Mouse (Mus musculus) left cerebral cortex, postnatal 36 days (tissue): Measurements from ENCODE around the gene Aco2. TPM values are rescaled to one million over a fixed set of nuclear protein-coding genes. Genes with fewer than 3 reads are reported as not detected.

Source experiments
- DNase-seq, 2 experiments: peaks; one replicate each; pipeline ENCODE4 v3.0.0; 2021 to 2022; ENCODE audit warnings: low spot score in 2 of 2, mixed read lengths in 1 of 2
- intact Hi-C: fragments of 180-260 bp; cut with DNase I; formaldehyde crosslinking; loops from one replicate; pipeline ENCODE4 v1.15.1; 2025
- total RNA-seq, 2 experiments: library from RNA; stranded (reverse); gene quantifications; 2 replicates each; pipeline ENCODE4 v1.2.3; 2021

The Aco2 gene
- total RNA-seq, 2 experiments from 2014 or later = 425 to 455 TPM

- intact Hi-C loops = loop anchor here (2.0 kb wide), 1 partner anchor 21 kb away; no protein-coding TSS in a partner anchor
- DNase-seq = no peak
These were observed 66.1 kb downstream of the Aco2 start for GRCm38 (mm10) chr15:81938246-81938645.

GRCm38 (mm10) chr15:81939157-81939715 lies 67.1 kb downstream of the Aco2 start:
- no peak for DNase-seq
- intact Hi-C loops = loop anchor here (2.0 kb wide), 1 partner anchor 20 kb away; no protein-coding TSS in a partner anchor

GRCm38 (mm10) chr15:81939774-81940173 lies 67.7 kb downstream of the Aco2 start:
- no peak for DNase-seq
- intact Hi-C loops = loop anchor here (2.0 kb wide), 1 partner anchor 19 kb away; no protein-coding TSS in a partner anchor

- intact Hi-C loops = no loop called here
- no peak for DNase-seq
These were observed 68.1 kb downstream of the Aco2 start for GRCm38 (mm10) chr15:81940219-81940618.

- intact Hi-C loops = no loop called here
- no peak for DNase-seq
These were observed 68.9 kb downstream of the Aco2 start for GRCm38 (mm10) chr15:81941010-81941409.

GRCm38 (mm10) chr15:81943176-81943749 lies 71.2 kb downstream of the Aco2 start:
- DNase-seq = no peak
- intact Hi-C loops = no loop called here

GRCm38 (mm10) chr15:81949076-81949475 lies 77.0 kb downstream of the Aco2 start:
- intact Hi-C loops = no loop called here

GRCm38 (mm10) chr15:81949476-81950131 lies 77.5 kb downstream of the Aco2 start:
- DNase-seq = no peak
- intact Hi-C loops = no loop called here

More at GRCm38 (mm10) chr15:81949076-81949475, 77.0 kb downstream of the Aco2 start:
- no peak for DNase-seq

- DNase-seq = no peak
- intact Hi-C loops = no loop called here
These were observed 78.6 kb downstream of the Aco2 start for GRCm38 (mm10) chr15:81950716-81951115.

GRCm38 (mm10) chr15:81951159-81951558 lies 79.0 kb downstream of the Aco2 start:
- intact Hi-C loops = no loop called here
- no peak for DNase-seq

GRCm38 (mm10) chr15:81952310-81952709 lies 80.2 kb downstream of the Aco2 start:
- peak in 1 of 2 experiments; percentile 4 for DNase-seq
- intact Hi-C loops = no loop called here

- DNase-seq = peak in 1 of 2 experiments; percentile 18
- intact Hi-C loops = no loop called here
These were observed 82.1 kb downstream of the Aco2 start for GRCm38 (mm10) chr15:81954151-81954583.

GRCm38 (mm10) chr15:81954716-81955115 lies 82.6 kb downstream of the Aco2 start:
- intact Hi-C loops = no loop called here
- no peak for DNase-seq

- DNase-seq = no peak
- intact Hi-C loops = no loop called here
These were observed 83.3 kb downstream of the Aco2 start for GRCm38 (mm10) chr15:81955414-81955813.

GRCm38 (mm10) chr15:81956457-81956856 lies 84.3 kb downstream of the Aco2 start:
- intact Hi-C loops = no loop called here
- peak; percentile 51 to 56 for DNase-seq

GRCm38 (mm10) chr15:81957598-81957997 lies 85.5 kb downstream of the Aco2 start:
- DNase-seq = peak in 1 of 2 experiments; percentile 38
- intact Hi-C loops = no loop called here

- DNase-seq = no peak
- intact Hi-C loops = loop anchor here (2.0 kb wide), 1 partner anchor 20 kb away; no protein-coding TSS in a partner anchor
These were observed 86.8 kb downstream of the Aco2 start for GRCm38 (mm10) chr15:81958906-81959305.

GRCm38 (mm10) chr15:81960171-81961077 lies 88.3 kb downstream of the Aco2 start, which contains the start of gene Pmm1:
Gene Pmm1 (minus strand): TSS chr15:81960930.
- peak; percentile 95 to 96 for DNase-seq
- intact Hi-C loops = loop anchor here (2.0 kb wide), 1 partner anchor 28 kb away; no protein-coding TSS in a partner anchor

GRCm38 (mm10) chr15:81961078-81961451 lies 89.0 kb downstream of the Aco2 start:
- DNase-seq = no peak
- intact Hi-C loops = loop anchor here (2.0 kb wide), 1 partner anchor 28 kb away; no protein-coding TSS in a partner anchor

- DNase-seq = no peak
- intact Hi-C loops = no loop called here
These were observed 92.2 kb downstream of the Aco2 start for GRCm38 (mm10) chr15:81964262-81964661.
